Mouse (Mus musculus): Measurements from ENCODE around the gene Plxna2. TPM values are rescaled to one million over a fixed set of nuclear protein-coding genes. Genes with fewer than 3 reads are reported as not detected.

Gene Plxna2
- polyA plus RNA-seq, 1 experiment from 2014 or later: 6.0 TPM

- H3K9ac ChIP-seq (replicated peaks; ENCODE audit: low read length): no peak overlapping the region
- H3K27ac ChIP-seq (ENCODE audit: low read length): no peak overlapping the region
- no peaks in the 10 kb centered on the region for H3K4me1 ChIP-seq (ENCODE audit: insufficient read depth, low read length)
- no peaks in the 10 kb centered on the region for H3K36me3 ChIP-seq (ENCODE audit: insufficient read depth, low read length)
- no peak overlapping the region for H3K4me2 ChIP-seq (replicated peaks; ENCODE audit: low read depth, low read length)
- H3K4me3 ChIP-seq (ENCODE audit: low read length): no peak overlapping the region
- no peaks in the 10 kb centered on the region for H3K27me3 ChIP-seq (ENCODE audit: insufficient read depth, low read length)
- no peak for ATAC-seq (ENCODE audit: low FRiP score, low TSS enrichment)
- H3K9me3 ChIP-seq (ENCODE audit: low read length): no peaks in the 10 kb centered on the region
- 43% methylated on average over 1 of the region's 1 CpGs for WGBS
Observed at GRCm38 (mm10) chr1:194839230-194839910, 221.4 kb downstream of the Plxna2 start.

GRCm38 (mm10) chr1:194843020-194843419 lies 225.0 kb downstream of the Plxna2 start:
- no peaks in the 10 kb centered on the region for H3K9me3 ChIP-seq (ENCODE audit: low read length)
- H3K9ac ChIP-seq (replicated peaks; ENCODE audit: low read length): no peak overlapping the region
- H3K4me1 ChIP-seq (ENCODE audit: insufficient read depth, low read length): no peaks in the 10 kb centered on the region
- ATAC-seq (ENCODE audit: low FRiP score, low TSS enrichment): no peak
- H3K27me3 ChIP-seq (ENCODE audit: insufficient read depth, low read length): no peaks in the 10 kb centered on the region
- H3K36me3 ChIP-seq (ENCODE audit: insufficient read depth, low read length): no peaks in the 10 kb centered on the region
- H3K4me3 ChIP-seq (ENCODE audit: low read length): no peak overlapping the region
- 94% methylated on average over 2 of the region's 2 CpGs for WGBS
- H3K4me2 ChIP-seq (replicated peaks; ENCODE audit: low read depth, low read length): no peak overlapping the region
- no peak overlapping the region for H3K27ac ChIP-seq (ENCODE audit: low read length)

GRCm38 (mm10) chr1:194847014-194847413 lies 229.0 kb downstream of the Plxna2 start:
- Histone ChIP-seq H3K9me3 (ENCODE audit: low read length) (no peaks in the 10 kb centered on the region), H3K27ac (ENCODE audit: low read length) (no peak overlapping the region), H3K4me3 (ENCODE audit: low read length) (no peak overlapping the region), H3K4me1 (ENCODE audit: insufficient read depth, low read length) (no peaks in the 10 kb centered on the region), H3K9ac (replicated peaks; ENCODE audit: low read length) (no peak overlapping the region), H3K27me3 (ENCODE audit: insufficient read depth, low read length) (no peaks in the 10 kb centered on the region), H3K36me3 (ENCODE audit: insufficient read depth, low read length) (no peaks in the 10 kb centered on the region), H3K4me2 (replicated peaks; ENCODE audit: low read depth, low read length) (no peak overlapping the region)
- ATAC-seq (ENCODE audit: low FRiP score, low TSS enrichment): no peak
- WGBS: 67% methylated on average over 4 of the region's 4 CpGs

GRCm38 (mm10) chr1:194851242-194852064 lies 233.4 kb downstream of the Plxna2 start:
- Histone ChIP-seq H3K27me3 (ENCODE audit: insufficient read depth, low read length) (no peaks in the 10 kb centered on the region), H3K4me3 (ENCODE audit: low read length) (no peak overlapping the region), H3K4me1 (ENCODE audit: insufficient read depth, low read length) (no peaks in the 10 kb centered on the region), H3K4me2 (replicated peaks; ENCODE audit: low read depth, low read length) (no peak overlapping the region), H3K27ac (ENCODE audit: low read length) (no peak overlapping the region), H3K36me3 (ENCODE audit: insufficient read depth, low read length) (no peaks in the 10 kb centered on the region), H3K9me3 (ENCODE audit: low read length) (no peaks in the 10 kb centered on the region), H3K9ac (replicated peaks; ENCODE audit: low read length) (no peak overlapping the region)
- ATAC-seq (ENCODE audit: low FRiP score, low TSS enrichment): no peak
- 65% methylated on average over 4 of the region's 4 CpGs for WGBS

GRCm38 (mm10) chr1:194852065-194852358 lies 234.0 kb downstream of the Plxna2 start:
- no peaks in the 10 kb centered on the region for H3K9me3 ChIP-seq (ENCODE audit: low read length)
- peak; percentile 67; the same call in 1 of the 2 replicates for ATAC-seq (ENCODE audit: low FRiP score, low TSS enrichment)
- H3K9ac ChIP-seq (replicated peaks; ENCODE audit: low read length): no peak overlapping the region
- no peak overlapping the region for H3K27ac ChIP-seq (ENCODE audit: low read length)
- H3K4me3 ChIP-seq (ENCODE audit: low read length): no peak overlapping the region
- no peaks in the 10 kb centered on the region for H3K27me3 ChIP-seq (ENCODE audit: insufficient read depth, low read length)
- H3K4me2 ChIP-seq (replicated peaks; ENCODE audit: low read depth, low read length): no peak overlapping the region
- 52% methylated on average over 2 of the region's 2 CpGs for WGBS
- H3K36me3 ChIP-seq (ENCODE audit: insufficient read depth, low read length): no peaks in the 10 kb centered on the region
- H3K4me1 ChIP-seq (ENCODE audit: insufficient read depth, low read length): no peaks in the 10 kb centered on the region

Small RNAs within 50 kb of the gene (microRNA-seq; reads per million reads assigned to microRNA genes)
- 7.1 reads per million, percentile 25 among the genes with 10 or more reads in this experiment for gene Mir3962
